ENCODE assay signal across 8 mouse cellular contexts in genomic region chr2:109890068-109890467, GRCm38 (mm10). TPM values are rescaled to one million over a fixed set of nuclear protein-coding genes. Genes with fewer than 3 reads are reported as not detected.
DNase-seq lines count a peak whose midpoint lies in the region; ATAC-seq lines count a peak whose summit lies in the region.

No protein-coding gene starts in this region.

- no peaks in the 10 kb centered on the region for H3K27me3 ChIP-seq in kidney, embryonic 16.5 days (ENCODE audit: insufficient read depth, low read length)
- H3K27me3 ChIP-seq in hindbrain, embryonic 13.5 days = no peaks in the 10 kb centered on the region
- H3K27me3 ChIP-seq in midbrain, embryonic 15.5 days (replicated peaks) = no peaks in the 10 kb centered on the region

- no peak for ATAC-seq in kidney, embryonic 16.5 days (ENCODE audit: low FRiP score, low TSS enrichment)
- no peak for ATAC-seq in hindbrain, embryonic 13.5 days (ENCODE audit: low FRiP score)
- ATAC-seq in midbrain, embryonic 15.5 days (replicated peaks) = peak; percentile 30; the same call in 1 of the 2 replicates
- no peak for ATAC-seq in frontal cortex, adult (ENCODE audit: low TSS enrichment)

- DNase-seq in kidney, adult 9 months = no peak
- DNase-seq in adipocyte (ENCODE audit: low spot score) = peak; percentile 51
- no peak for DNase-seq in c-Kit-positive CD71-positive TER-119-positive erythroid progenitor cells, embryonic 14.5 days (ENCODE audit: low spot score)
- DNase-seq in ovary, postnatal 10 days (ENCODE audit: low spot score) = no peak

- 45% methylated on average over 4 of the region's 4 CpGs for WGBS in kidney, embryonic 16.5 days
- WGBS in hindbrain, embryonic 13.5 days = 38% methylated on average over 4 of the region's 4 CpGs
- WGBS in midbrain, embryonic 15.5 days = 38% methylated on average over 4 of the region's 4 CpGs

- peak overlapping the region; percentile 91 for H3K9ac ChIP-seq in kidney, embryonic 16.5 days (replicated peaks; ENCODE audit: low read length)
- H3K9ac ChIP-seq in hindbrain, embryonic 13.5 days = peak overlapping the region; percentile 98
- peak overlapping the region; percentile 97 for H3K9ac ChIP-seq in midbrain, embryonic 15.5 days

- peak overlapping the region; percentile 46 for H3K4me2 ChIP-seq in kidney, embryonic 16.5 days (replicated peaks; ENCODE audit: low read depth, low read length)
- peak overlapping the region; percentile 77 for H3K4me2 ChIP-seq in hindbrain, embryonic 13.5 days
- H3K4me2 ChIP-seq in midbrain, embryonic 15.5 days = peak overlapping the region; percentile 45

- H3K36me3 ChIP-seq in kidney, embryonic 16.5 days (ENCODE audit: insufficient read depth, low read length) = peaks cover 8% of the 10 kb centered on the region
- H3K36me3 ChIP-seq in hindbrain, embryonic 13.5 days = peaks cover 10% of the 10 kb centered on the region
- peaks cover 2% of the 10 kb centered on the region; the same call in 1 of the 2 replicates for H3K36me3 ChIP-seq in midbrain, embryonic 15.5 days (replicated peaks)

- H3K4me1 ChIP-seq in kidney, embryonic 16.5 days (ENCODE audit: insufficient read depth, low read length) = peaks cover 18% of the 10 kb centered on the region
- peaks cover 21% of the 10 kb centered on the region for H3K4me1 ChIP-seq in hindbrain, embryonic 13.5 days (replicated peaks)
- peaks cover 22% of the 10 kb centered on the region for H3K4me1 ChIP-seq in midbrain, embryonic 15.5 days

- no peaks in the 10 kb centered on the region for H3K9me3 ChIP-seq in kidney, embryonic 16.5 days (ENCODE audit: low read length)
- no peaks in the 10 kb centered on the region for H3K9me3 ChIP-seq in hindbrain, embryonic 13.5 days
- no peaks in the 10 kb centered on the region for H3K9me3 ChIP-seq in midbrain, embryonic 15.5 days

- H3K4me3 ChIP-seq in kidney, embryonic 16.5 days (ENCODE audit: low read length) = peak overlapping the region; percentile 76
- H3K4me3 ChIP-seq in hindbrain, embryonic 13.5 days = peak overlapping the region; percentile 97
- H3K4me3 ChIP-seq in midbrain, embryonic 15.5 days = peak overlapping the region; percentile 98

- no peak overlapping the region for H3K27ac ChIP-seq in kidney, embryonic 16.5 days (ENCODE audit: low read length)
- H3K27ac ChIP-seq in hindbrain, embryonic 13.5 days = peak overlapping the region; percentile 95; the same call in 1 of the 2 replicates
- peak overlapping the region; percentile 85 for H3K27ac ChIP-seq in midbrain, embryonic 15.5 days

RNA-seq across cellular contexts. Expression of gene Lin7c, which starts 0.6 kb away (rescaled TPM):
- polyA plus RNA-seq in kidney, embryonic 16.5 days (2015; fragmentation: Nextera tagmentation; extraction: Ambion mirVana) = 70.5 and 76.5 TPM in 2 replicates
- polyA plus RNA-seq in hindbrain, embryonic 13.5 days (2015; fragmentation: Nextera tagmentation; extraction: Ambion mirVana) = 176 and 180 TPM in 2 replicates
- polyA plus RNA-seq in midbrain, embryonic 15.5 days (2015; fragmentation: Nextera tagmentation; extraction: Ambion mirVana) = 193 and 210 TPM in 2 replicates

RNA-seq across cellular contexts. Expression of gene Lgr4, which starts 27.4 kb away (rescaled TPM):
- 23.9 and 25.6 TPM in 2 replicates for polyA plus RNA-seq in kidney, embryonic 16.5 days (2015; fragmentation: Nextera tagmentation; extraction: Ambion mirVana)
- polyA plus RNA-seq in hindbrain, embryonic 13.5 days (2015; fragmentation: Nextera tagmentation; extraction: Ambion mirVana) = 9.5 and 10.5 TPM in 2 replicates
- 7.6 and 8.1 TPM in 2 replicates for polyA plus RNA-seq in midbrain, embryonic 15.5 days (2015; fragmentation: Nextera tagmentation; extraction: Ambion mirVana)
